Comparison of ENCODE assay signal across 13 mouse cellular contexts in the genomic region with DNA sequence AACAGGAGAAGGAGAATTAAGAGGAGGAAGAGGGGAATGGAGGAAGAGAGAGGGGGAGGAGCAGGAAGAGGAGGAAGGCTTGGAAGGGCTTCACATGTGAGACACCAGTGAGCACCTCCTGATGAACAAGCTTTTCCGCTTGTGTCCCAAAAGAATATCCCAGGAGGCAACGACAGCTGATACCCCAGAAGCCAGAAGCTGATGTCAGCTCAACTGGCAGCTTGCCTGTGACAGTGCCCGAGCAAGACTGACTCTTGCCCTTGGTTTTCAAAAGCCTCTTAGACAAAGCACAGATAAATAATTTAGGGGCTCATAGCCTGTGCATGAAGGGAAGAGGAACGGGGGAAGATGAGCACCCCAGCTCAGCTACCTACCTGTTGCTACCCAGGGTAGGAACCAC.
DNase-seq lines count a peak whose midpoint lies in the region; ATAC-seq and TF ChIP-seq lines count a peak whose summit lies in the region.
"Had no signal": no experiment of that assay in that cellular context is flagged by ENCODE, and none has a peak within 500 bp of the region (broad histone marks: within the 10 kb centered on the region; RNA-seq: fewer than 3 reads in every experiment).

No protein-coding gene starts in this region.

- no peak overlapping the region for H3K27ac ChIP-seq in heart, embryonic 16.5 days (ENCODE audit: low read length)
- no peak overlapping the region for H3K27ac ChIP-seq in CH12.LX (ENCODE audit: insufficient read depth, low read depth)
- H3K27ac ChIP-seq in forebrain, embryonic 12.5 days: no peak overlapping the region
- H3K27ac ChIP-seq: heart, embryonic 13.5 days; limb, embryonic 10.5 days; midbrain, embryonic 10.5 days; stomach, embryonic 15.5 days had no signal

- in situ Hi-C loops in CH12.LX (cut with MboI; ENCODE audit: low pct_ligation_motif_present, low pct_unique_long_range_greater_than_20kb, low sequenced_read_pairs): no loop called here

- TF ChIP-seq EP300 in CH12.LX (IDR thresholded peaks at IDR 0.05; ENCODE audit: low read length): no peak

- no peak for TF ChIP-seq POLR2A in CH12.LX (IDR thresholded peaks at IDR 0.05; ENCODE audit: low read depth, low read length)

- dilution Hi-C loops in CH12.LX (cut with MboI; ENCODE audit: extremely low pct_ligation_motif_present, extremely low pct_unique_long_range_greater_than_20kb, low sequenced_read_pairs): no loop called here

- no peak overlapping the region for H3K9ac ChIP-seq in heart, embryonic 16.5 days (ENCODE audit: low read length)
- no peak overlapping the region for H3K9ac ChIP-seq in CH12.LX (ENCODE audit: insufficient read depth, low read depth)
- H3K9ac ChIP-seq in forebrain, embryonic 12.5 days: no peak overlapping the region
- H3K9ac ChIP-seq: heart, embryonic 13.5 days; stomach, embryonic 15.5 days had no signal

- H3K4me1 ChIP-seq in heart, embryonic 16.5 days (ENCODE audit: control insufficient read depth, insufficient read depth, low read length): peaks cover 15% of the 10 kb centered on the region
- H3K4me1 ChIP-seq in CH12.LX (ENCODE audit: control insufficient read depth in 1 of 2, insufficient read depth in 2 of 2): no peaks in the 10 kb centered on the region
- no peaks in the 10 kb centered on the region; the same call in 1 of the 2 replicates for H3K4me1 ChIP-seq in forebrain, embryonic 12.5 days
- H3K4me1 ChIP-seq: limb, embryonic 10.5 days; midbrain, embryonic 10.5 days; stomach, embryonic 15.5 days had no signal

- no peaks in the 10 kb centered on the region for H3K79me2 ChIP-seq in CH12.LX (replicated peaks; ENCODE audit: control insufficient read depth, extremely low read depth, insufficient read depth, poor library complexity, severe bottlenecking)

- no peak overlapping the region for H3K4me2 ChIP-seq in heart, embryonic 16.5 days (ENCODE audit: low read depth, low read length)
- H3K4me2 ChIP-seq in CH12.LX (ENCODE audit: insufficient read depth, low read depth, poor library complexity, severe bottlenecking): 0 out of 2 replicates have a peak overlapping the region, but pooled peaks have one; percentile 4
- H3K4me2 ChIP-seq in forebrain, embryonic 12.5 days: no peak overlapping the region
- H3K4me2 ChIP-seq: heart, embryonic 13.5 days; stomach, embryonic 15.5 days had no signal

- no peaks in the 10 kb centered on the region for H3K9me3 ChIP-seq in heart, embryonic 16.5 days (replicated peaks; ENCODE audit: control insufficient read depth, low read length)
- peaks cover 2% of the 10 kb centered on the region for H3K9me3 ChIP-seq in CH12.LX (replicated peaks; ENCODE audit: low read length)
- H3K9me3 ChIP-seq in forebrain, embryonic 12.5 days: no peaks in the 10 kb centered on the region
- H3K9me3 ChIP-seq: limb, embryonic 10.5 days; midbrain, embryonic 10.5 days; stomach, embryonic 15.5 days had no signal

- ATAC-seq in heart, embryonic 16.5 days (replicated peaks; ENCODE audit: extremely low read depth, insufficient read depth, low FRiP score): 0 out of 2 replicates have a peak, but pooled peaks have one; percentile 40
- ATAC-seq in forebrain, embryonic 12.5 days (ENCODE audit: low FRiP score): no peak
- ATAC-seq: intestine, postnatal 0 days had no signal

- WGBS in heart, embryonic 16.5 days: 21% methylated on average over 4 of the region's 4 CpGs
- 81% methylated on average over 4 of the region's 4 CpGs for WGBS in forebrain, embryonic 12.5 days

- no peak overlapping the region for H3K4me3 ChIP-seq in heart, embryonic 16.5 days (ENCODE audit: low read length)
- H3K4me3 ChIP-seq in CH12.LX (replicated peaks in 1 of 3; ENCODE audit: low read depth in 2 of 3, low read length in 2 of 3, poor library complexity in 1 of 3): no peak overlapping the region
- H3K4me3 ChIP-seq in forebrain, embryonic 12.5 days (replicated peaks): no peak overlapping the region
- H3K4me3 ChIP-seq: heart, embryonic 13.5 days; limb, embryonic 10.5 days; midbrain, embryonic 10.5 days; stomach, embryonic 15.5 days had no signal

- no peaks in the 10 kb centered on the region for H3K36me3 ChIP-seq in heart, embryonic 16.5 days (ENCODE audit: control insufficient read depth, insufficient read depth)
- no peaks in the 10 kb centered on the region for H3K36me3 ChIP-seq in CH12.LX (replicated peaks in 1 of 2; ENCODE audit: control insufficient read depth in 1 of 2, insufficient read depth in 1 of 2, low read length in 1 of 2)
- H3K36me3 ChIP-seq in forebrain, embryonic 12.5 days (replicated peaks): no peaks in the 10 kb centered on the region
- H3K36me3 ChIP-seq: heart, embryonic 13.5 days; limb, embryonic 10.5 days; midbrain, embryonic 10.5 days; stomach, embryonic 15.5 days had no signal

- intact Hi-C loops in heart, postnatal 25 days (cut with DNase I): no loop called here

- no peak for TF ChIP-seq CTCF in CH12.LX (conservative IDR thresholded peaks at IDR 0.05 in 1 of 2, IDR thresholded peaks at IDR 0.05 in 1 of 2; ENCODE audit: low read depth in 2 of 2, low read length in 2 of 2)

- H3K27me3 ChIP-seq in heart, embryonic 16.5 days (ENCODE audit: control insufficient read depth, insufficient read depth, low read length): no peaks in the 10 kb centered on the region
- no peaks in the 10 kb centered on the region for H3K27me3 ChIP-seq in CH12.LX (replicated peaks)
- H3K27me3 ChIP-seq in forebrain, embryonic 12.5 days: no peaks in the 10 kb centered on the region
- H3K27me3 ChIP-seq: heart, embryonic 13.5 days; stomach, embryonic 15.5 days had no signal

- DNase-seq in heart, postnatal 25 days (ENCODE audit: low spot score): no peak
- DNase-seq in CH12.LX (ENCODE audit: extremely low read depth): no peak
- DNase-seq in adrenal gland, adult 2 months: peak; percentile 74
- DNase-seq in gastrocnemius, postnatal 10 days: peak; percentile 62
- DNase-seq in left cerebral cortex, adult 11 months (ENCODE audit: low spot score): no peak
- DNase-seq: thymus, postnatal 4 days had no signal

- TF ChIP-seq RAD21 in CH12.LX (IDR thresholded peaks at IDR 0.05; ENCODE audit: low read depth, low read length): no peak

TF ChIP-seq in CH12.LX, 34 proteins besides CTCF, POLR2A, EP300 and RAD21:
- TF ChIP-seq ETS1 (conservative IDR thresholded peaks at IDR 0.05; ENCODE audit: low read depth, low read length): no peak

Comparison
In these comparisons a context has a peak if more than half of its experiments do, and no peak if none do; other contexts are left out.
1. DNase-seq: peak in adrenal gland, adult 2 months (single experiment) and gastrocnemius, postnatal 10 days (single experiment); none in heart, postnatal 25 days (single experiment), CH12.LX (single experiment) and left cerebral cortex, adult 11 months (single experiment).